Mouse (Mus musculus): ENCODE data around the gene Nr1i3.

- TF ChIP-seq CTCF (IDR thresholded peaks at IDR 0.05; ENCODE audit: borderline replicate concordance, insufficient read depth, low read length) (no peak), POLR2A (IDR thresholded peaks at IDR 0.05; ENCODE audit: low read depth, low read length) (no peak)
These were observed 13.0 kb upstream of the Nr1i3 start for GRCm38 (mm10) chr1:171200769-171201168.

Measured in embryonic fibroblast, embryonic 13.5 days (primary cell).